Mouse (Mus musculus) skeletal muscle tissue, adult 2 months (tissue): ENCODE measurements around the gene 6430571L13Rik.

Experiments used
- DNase-seq: peaks from one replicate; pipeline ENCODE4 v3.0.0-alpha.2; 2012; ENCODE audit warnings: low read depth, low spot score

The 6430571L13Rik gene

DNA sequence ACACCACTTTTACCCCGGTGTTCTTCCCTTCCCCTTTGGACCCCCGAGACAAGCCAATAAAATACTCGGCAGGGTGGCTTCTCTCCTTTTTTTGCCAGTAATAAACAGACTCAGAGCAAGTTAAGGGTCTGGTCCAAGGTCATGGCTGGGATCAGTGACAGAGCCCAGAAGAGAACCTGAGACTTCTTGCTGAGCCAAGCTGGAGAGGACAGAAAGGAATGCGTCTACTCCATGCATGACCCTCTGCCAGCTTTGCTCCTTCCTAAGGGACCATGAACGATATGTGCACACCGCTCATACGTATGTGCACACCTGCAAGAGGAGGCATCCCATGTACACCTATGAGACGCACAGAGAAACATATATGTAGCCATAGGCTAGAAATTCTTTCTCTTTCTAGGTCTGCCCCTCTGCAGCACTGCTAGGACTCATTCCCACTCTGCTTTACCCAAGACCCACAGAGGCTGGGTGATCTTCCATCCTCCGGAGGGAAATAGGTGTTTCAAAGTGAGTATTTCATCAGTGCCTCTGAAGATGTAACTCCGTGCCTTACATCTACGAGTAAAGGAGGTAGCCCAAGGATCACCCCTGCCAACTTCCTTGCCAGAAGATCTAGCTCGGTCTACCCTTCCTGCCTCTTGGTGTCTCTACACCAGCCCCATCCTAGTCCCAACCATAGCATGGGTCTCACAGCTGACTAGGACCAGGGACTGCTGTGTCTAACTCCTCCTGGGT is 676 bp downstream of the 6430571L13Rik start:
- DNase-seq, result peak; percentile 76

- DNase-seq, result no peak
Measured at GRCm38 (mm10) chr9:107342201-107342709, 1.9 kb downstream of the 6430571L13Rik start.

- DNase-seq, result peak; percentile 77
Measured at GRCm38 (mm10) chr9:107343146-107343943, 2.9 kb downstream of the 6430571L13Rik start.

DNA sequence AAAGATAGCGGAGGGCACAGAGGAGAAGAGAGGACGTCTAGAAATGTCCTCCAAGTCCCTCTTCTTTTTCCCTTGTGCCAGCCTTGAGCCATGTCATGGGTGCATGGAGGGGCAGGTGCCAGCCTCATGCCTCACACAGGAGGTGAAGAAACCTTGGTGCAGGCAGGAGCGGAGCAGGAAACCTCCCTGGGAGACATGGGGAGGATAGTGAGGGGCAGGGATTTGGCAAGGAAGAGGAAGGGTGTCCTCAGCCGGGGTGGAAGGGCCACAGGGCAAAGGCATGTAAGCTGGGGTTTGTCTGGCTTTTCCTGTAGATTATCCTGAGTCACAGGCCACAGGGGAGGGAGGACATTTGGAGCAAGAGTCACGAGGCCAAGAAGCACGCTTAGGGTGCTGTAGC is 3.6 kb downstream of the 6430571L13Rik start:
- DNase-seq, result no peak

DNA sequence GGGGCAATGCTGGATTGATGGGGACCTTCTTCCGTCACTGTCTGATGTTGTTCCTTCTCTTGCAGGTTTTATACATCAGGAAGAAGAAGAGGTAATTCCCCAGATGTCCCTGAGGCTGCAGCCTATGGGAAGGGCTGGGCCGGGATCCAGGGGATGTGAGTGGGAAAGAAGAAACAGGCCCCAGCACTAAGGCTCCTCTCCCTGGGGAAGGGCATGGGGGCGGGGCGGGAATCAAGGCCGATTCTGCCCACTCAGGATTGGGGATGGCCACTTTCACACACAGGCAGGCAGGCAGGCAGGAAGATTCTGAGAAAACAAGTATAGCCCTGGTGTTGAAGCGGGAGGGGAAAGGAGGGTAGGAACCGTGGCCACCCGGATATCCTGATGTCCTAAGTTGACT is 5.7 kb downstream of the 6430571L13Rik start:
- DNase-seq, result no peak

DNA sequence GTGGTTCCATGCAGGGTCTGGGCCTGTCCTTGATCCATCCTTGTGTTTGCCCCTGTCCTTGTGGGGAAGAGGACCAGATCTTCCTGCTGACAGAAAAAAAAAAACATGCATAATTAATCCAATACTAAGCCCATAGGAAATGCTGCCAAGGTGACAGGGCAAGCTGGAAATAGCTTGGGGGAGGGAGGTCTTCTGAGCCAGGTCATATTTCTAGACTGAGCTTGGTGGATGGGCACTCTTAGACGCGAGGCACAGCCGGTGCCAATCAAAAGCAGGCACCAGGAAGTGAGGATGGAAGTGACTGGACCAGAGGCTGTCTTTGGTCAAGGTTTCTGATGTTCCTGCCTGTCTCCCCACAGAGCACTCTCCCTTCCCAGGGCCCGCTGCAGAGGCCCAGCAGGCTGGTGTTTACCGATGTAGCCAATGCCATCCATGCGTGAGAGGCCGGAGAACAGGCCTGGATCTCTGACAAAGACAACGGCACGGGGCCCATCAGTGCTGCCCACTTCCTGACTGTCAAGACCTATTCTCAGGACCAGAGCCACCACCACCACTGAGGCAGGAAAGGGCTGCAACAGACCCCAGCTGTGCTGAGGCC is 7.3 kb downstream of the 6430571L13Rik start:
- DNase-seq, result peak; percentile 60

DNA sequence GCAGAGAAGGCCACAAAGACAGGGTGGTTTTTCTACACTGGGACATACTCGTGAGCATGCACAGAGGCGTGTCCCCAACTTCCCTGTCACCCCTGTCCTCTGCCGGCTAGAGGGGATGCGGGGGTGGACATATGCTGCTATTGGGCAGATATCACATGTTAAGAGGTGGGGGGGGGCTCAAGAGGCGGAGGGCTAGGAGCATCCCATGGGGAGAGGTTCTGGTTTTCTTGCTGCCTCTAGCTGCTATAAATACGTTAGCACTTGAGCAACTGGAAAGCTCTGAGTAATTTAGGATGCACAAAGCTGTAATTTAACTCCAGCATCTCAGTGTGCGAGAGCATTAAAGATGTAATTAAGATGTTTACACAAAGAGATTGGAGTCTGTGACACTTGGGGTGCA is 8.9 kb downstream of the 6430571L13Rik start:
- DNase-seq, result no peak

- DNase-seq, result no peak
Measured at GRCm38 (mm10) chr9:107354826-107355225, 14.4 kb downstream of the 6430571L13Rik start.

GRCm38 (mm10) chr9:107355870-107356765 is 15.7 kb downstream of the 6430571L13Rik start:
- DNase-seq, result peak; percentile 60

- no peak for DNase-seq
Measured at GRCm38 (mm10) chr9:107357651-107358050, 17.2 kb downstream of the 6430571L13Rik start.

- DNase-seq, result no peak
Measured at GRCm38 (mm10) chr9:107360989-107361388, 20.6 kb downstream of the 6430571L13Rik start.

DNA sequence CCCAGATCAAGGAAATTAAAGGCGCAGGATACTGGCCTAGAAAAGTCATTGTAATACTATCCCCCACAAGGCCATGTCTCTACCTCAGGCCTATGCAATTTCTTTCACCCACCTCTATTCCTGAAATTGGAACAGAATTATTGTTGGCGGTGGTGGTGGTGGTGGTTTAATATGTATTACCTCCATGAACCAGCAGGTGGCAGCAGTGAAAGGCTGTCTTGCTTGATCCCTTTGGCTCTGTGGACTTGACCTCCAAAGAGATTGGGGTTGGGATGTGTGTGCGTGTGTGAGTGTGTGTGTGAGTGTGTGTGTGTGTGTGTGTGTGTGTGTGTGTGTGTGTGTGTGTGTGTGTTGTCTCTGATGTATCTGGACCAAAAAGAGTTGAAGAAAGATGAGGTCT is 26.2 kb downstream of the 6430571L13Rik start:
- DNase-seq, result no peak

GRCm38 (mm10) chr9:107368302-107368701 is 27.9 kb downstream of the 6430571L13Rik start:
- DNase-seq, result no peak

GRCm38 (mm10) chr9:107369270-107370105 is 29.1 kb downstream of the 6430571L13Rik start:
- DNase-seq, result no peak

- DNase-seq, result no peak
Measured at GRCm38 (mm10) chr9:107370106-107370463, 29.7 kb downstream of the 6430571L13Rik start.

DNA sequence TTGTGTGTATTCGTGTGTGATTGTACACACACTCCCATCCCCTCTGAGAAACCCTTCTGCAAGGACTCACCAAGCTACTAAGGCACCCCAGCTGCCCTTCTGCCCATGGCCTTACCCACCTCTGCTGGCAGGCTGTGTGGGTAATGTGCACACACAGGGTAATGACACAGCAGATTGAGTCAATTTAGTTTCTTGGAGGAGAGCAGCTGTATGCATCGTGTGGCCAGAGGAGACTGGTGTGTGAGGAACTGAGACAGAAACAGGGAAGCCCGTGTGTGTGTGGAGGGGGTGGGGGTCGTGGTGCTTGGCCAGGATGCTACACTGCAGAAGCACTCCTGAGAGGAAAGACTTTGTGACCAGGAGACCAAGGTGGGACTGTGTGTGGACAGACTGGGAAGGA is 32.0 kb downstream of the 6430571L13Rik start:
- no peak for DNase-seq

- no peak for DNase-seq
Measured at GRCm38 (mm10) chr9:107374623-107375022, 34.2 kb downstream of the 6430571L13Rik start.

GRCm38 (mm10) chr9:107375451-107375850 is 35.0 kb downstream of the 6430571L13Rik start:
- no peak for DNase-seq

DNA sequence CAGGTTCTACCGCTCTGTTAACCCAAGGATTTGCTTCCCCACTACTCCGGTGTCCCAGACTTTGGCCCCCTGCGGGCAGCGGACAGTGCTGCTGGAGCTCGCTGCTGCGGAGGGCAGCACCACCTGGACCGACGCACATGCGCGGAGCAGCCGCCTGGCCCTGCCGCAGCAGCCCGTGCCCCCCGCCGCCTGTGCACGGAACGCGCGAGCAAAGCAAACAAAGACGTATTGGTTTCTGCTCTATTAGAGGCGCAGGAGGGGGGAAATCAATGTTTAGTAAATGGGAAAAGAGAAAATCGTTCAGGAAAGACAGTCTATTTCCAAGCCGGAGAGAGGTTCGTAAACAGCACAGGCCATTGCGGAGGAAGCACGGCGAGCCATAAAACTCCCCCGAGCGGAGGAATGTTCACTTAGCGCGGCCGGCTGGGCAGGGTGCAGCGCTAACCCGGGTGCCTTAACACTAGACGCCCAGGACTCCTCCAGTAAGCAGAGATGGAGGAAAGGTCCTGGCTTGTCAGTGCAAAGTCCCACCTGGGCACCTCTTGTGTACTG is 37.6 kb downstream of the 6430571L13Rik start:
- DNase-seq, result no peak

DNA sequence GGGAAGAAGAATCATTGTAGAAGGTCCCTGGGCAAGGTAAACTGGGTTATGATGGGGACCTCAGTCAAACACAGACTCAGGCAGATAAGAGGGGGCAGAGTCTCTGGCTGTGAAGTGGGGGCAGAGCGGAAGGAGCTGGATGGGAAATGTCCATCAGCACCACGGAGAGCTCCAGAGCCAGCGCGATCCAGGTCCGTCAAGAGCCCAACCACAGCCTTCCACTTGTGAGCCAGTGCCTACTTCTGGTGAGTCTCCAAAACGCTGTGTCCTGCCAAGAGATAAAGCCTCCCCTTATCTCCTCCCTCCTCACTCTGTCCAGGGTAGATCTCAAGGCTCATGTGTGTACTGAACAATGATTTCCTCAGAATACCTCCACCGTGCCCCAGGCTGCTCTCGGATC is 41.3 kb downstream of the 6430571L13Rik start:
- DNase-seq, result no peak
